Mouse (Mus musculus) CD4-positive, CD25-positive, alpha-beta regulatory T cell, adult 2 months (primary cell): ENCODE measurements around the gene Pex26.

ENCODE experiments used
- DNase-seq: peaks from one replicate; pipeline ENCODE4 v3.0.0-alpha.2; 2012; ENCODE audit warnings: low read depth, low spot score

Gene Pex26

DNA sequence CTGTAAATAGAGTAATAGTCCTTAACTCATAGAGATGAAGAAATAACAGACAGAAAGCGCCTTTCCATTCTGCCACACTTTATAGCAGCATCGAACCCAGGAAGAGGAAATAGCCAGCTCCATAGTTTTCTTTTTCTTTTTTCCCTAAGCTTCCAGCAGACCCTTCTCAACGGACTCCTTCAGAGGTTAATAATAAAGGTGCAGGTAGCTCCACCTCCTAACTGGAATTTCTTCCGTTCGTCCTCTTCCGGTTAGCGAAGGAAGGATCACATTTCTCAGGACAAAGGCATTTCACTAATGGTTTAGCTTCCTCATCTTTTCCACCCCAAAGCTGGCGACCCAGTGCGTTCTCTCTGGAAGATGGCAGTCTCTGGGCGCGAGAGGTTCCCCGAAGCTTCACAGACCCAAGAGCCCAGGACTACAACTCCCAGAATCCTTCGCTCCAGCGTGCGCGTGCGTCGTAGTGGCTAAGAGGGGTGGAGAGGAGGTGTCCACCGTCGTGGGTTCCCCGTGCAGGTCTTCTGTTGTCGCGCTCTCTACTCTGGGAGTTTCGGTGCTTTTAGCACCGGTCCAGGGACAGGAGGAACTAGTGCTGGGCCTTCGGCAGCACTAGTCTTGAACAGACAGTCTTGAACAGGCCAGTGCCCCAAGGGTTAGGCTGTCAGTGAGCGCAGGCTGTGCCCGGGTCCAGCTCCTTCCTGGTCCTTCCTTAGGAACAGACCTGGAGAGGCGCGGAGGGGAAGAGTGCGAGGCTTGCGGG, at the start of gene Pex26:
Pex26 (plus strand) TSS at position 254 of the 760 bp plus-strand sequence.
- DNase-seq, result peak; percentile 96

DNA sequence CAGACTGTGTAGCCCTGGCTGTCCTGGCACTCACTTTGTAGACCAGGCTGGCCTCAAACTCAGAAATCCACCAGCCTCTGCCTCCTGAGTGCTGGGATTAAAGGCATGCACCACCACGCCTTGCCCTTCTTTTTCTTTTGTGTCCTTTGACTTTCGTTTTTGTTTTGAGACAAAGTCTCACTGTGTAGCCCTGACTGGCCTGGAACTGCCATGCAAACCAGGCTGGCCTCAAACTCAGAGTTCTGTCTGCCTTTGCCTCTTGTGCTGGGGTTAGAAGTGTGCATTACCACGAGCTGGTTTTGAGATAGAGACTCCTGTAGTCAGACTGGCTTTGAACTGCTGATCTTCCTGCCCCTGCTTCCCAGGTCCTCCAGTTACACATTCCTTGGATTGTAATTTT, 49.2 kb upstream of the Pex26 start:
- DNase-seq, result no peak

DNA sequence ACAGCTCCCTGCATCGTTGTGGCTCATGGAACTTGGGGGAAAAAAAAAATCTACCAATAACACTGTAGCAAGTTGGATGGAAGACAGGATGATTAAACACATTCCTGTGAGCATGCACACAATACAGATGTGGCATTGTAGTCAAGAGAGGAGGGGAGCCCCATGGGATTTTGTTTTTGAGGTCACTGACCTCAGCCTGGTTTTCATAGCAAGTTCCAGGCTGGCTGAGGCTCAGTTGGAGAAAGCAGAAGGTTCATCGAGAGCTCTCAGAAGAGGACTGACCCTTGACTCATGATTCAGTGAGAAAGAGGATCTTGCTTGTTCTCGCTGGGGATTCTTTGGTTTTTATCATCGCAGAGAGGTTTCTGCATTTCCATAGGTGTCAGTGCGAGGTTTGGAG, 48.6 kb upstream of the Pex26 start:
- no peak for DNase-seq

DNA sequence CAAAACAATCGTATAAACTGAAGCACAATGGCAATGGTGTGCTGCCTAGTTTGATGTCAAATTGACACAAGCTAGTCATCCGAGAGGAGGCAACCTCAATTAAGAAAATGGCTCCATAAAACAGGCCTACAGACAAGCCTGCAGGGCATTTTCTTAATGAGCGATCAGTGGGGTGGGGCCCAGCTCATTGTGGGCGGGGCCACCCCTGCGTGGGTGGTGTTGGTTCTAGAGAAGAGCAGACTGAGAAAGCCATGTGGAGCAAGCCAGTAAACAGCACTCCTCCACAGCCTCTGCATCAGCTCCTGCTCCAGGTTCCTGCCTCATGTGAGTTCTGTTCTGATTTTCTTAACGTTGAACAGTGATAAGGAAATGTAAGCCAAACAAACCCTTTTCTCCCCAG, 46.2 kb upstream of the Pex26 start:
- peak; percentile 8 for DNase-seq

DNA sequence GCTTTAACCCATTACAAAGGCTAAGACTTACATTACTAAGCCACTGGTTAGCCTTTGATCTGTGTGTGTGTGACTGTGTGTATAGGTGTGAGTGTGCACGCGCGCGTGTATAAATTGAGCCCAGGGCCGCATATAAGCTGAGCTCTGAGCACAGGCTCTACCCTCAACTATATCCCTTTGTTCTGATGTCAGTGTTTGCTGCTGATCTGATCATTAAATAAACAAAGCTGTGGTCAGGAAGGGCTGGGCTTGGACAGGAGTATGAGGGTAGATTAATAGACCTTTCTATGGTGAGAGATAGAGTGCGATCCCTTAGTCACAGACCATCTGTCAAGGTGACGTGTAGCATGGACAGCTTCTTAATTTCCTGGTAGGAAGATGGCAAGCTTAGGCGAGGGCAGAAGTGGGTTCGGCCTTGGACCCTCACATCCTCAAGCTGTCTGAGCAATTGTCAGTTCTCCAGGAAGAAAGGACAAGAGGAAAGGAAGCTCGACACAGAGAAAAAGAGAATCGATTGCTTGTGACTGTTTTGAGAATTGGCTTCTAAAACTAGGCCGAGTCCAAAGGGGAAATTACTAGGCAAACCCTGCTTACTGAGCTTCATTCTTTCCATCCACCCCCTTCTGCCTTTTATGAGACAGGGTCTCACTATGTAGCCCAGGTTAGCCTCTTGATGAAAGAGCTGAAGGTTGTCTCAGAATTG, 45.0 kb upstream of the Pex26 start:
- no peak for DNase-seq

DNA sequence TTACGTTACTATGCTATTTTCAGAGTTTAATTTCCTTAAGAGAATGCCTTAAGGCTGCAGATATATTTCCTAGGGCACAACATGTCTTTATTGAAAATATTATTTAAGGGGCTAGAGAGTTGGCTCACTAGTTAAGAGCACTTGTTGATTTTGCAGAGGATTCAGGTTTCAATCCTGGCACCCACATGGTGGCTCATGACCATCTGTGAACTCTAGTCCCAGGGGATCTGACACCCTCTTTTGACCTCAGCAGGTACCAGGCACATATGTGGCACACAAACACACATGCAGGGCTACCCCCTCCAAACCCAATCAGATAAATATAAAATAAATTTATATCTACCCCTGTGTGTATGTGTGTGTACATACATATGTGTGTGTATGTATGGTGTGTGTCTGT, 44.2 kb upstream of the Pex26 start:
- no peak for DNase-seq

DNA sequence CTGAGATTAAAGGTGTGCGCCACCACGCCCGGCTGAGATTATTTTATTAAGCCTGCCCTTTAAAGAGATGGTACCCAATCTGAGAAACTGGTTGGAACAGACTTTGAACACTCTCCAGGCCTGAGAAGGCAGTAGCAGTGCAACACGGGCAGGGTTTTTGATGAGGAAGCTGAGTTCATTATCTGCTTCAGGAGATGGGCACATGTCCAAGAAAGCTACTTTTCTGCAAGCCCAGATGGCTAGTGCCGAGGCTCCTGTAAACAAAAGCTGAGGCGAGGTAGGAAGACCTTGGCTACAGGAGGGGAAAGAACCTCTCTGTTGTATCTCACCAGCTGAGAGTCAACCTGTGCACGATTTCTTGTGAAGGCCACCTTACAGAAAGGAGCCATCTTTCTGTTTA, 41.2 kb upstream of the Pex26 start:
- DNase-seq, result no peak

DNA sequence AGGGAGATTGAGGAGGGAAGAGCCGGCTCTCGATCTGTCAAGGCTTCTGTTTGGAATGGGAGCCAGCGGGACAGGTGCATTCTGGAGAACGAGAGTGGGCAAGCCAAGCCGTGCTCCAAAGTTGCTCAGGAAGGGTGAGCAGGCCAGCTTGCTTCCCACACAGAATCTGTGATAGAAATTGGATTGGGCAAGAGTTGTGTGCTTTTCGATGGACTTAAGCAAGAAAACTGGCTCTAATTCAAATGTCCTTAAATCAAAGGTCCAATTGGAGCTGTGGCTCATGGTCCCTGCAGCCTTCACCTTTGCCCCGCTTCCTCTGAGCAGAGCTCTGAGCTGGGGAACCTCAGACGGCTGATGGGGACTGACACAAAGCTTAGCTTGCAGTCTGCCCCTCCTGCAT, 40.0 kb upstream of the Pex26 start:
- DNase-seq, result no peak

DNA sequence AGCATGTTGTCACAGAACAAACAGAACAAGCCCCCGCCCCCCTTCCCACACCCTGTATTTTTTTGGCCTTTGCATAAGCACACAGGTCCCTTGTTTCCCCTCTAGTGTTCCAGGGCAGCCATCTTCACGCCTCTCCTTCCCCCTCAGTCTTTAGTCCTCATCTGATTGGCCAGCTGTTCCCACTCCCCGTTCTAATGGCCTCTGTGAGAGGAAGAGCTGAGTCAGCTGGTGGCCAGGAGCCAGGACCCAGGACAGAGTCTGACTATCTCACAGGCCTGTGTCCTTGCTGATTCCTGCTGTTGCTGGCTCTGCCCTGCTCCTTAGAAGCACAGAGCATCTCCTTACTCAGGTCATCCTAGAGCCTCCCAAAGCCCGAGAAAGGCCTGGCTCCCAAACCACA, 39.4 kb upstream of the Pex26 start:
- DNase-seq, result no peak

DNA sequence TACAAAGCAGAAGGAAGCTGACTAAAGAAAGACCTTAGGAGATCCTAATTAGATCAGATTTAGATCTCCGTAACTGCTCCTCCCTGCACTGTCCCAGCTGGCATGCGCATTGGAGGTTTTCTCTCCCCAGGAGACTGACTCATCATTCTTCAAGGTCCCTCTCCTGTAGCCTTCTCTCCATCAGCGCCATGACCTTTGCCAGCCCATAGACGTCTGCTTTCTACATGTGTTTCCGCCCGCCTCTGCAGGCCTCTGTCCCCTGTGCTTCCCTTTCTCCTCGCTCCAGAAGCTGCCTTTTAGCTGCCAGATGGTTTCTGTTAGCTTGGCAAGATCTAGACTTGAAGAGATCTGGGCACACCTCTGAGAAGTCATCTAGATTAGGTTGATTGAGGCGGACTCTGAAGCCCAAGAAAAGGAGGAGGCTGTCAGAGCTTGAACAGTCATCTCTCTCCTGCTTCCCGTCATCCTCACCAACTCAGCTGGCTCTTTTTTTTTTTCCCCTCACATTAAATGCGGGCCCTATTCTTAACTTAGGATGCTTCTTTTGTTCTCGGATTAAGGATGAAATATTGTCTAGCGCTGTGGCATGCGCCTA, 38.4 kb upstream of the Pex26 start:
- no peak for DNase-seq

DNA sequence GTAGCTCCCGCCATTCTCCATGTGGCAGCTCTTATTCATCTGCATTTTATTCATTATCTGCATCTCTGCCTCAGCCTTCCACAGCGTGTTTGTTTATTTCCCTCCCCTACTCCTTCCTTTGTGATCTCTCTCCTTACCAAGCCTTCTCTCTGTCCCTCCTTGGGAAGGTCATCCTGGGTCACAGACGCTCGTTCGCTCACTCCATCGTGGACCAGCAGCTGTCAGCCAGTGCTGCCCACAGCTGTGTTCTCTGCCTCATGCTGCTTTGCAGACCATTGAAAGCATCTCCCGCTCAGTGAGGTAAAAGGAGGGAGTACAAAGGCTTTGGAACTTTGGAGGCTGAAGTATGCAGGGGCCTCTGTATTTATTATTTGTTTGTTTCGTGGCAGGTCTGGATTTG, 37.6 kb upstream of the Pex26 start:
- no peak for DNase-seq

DNA sequence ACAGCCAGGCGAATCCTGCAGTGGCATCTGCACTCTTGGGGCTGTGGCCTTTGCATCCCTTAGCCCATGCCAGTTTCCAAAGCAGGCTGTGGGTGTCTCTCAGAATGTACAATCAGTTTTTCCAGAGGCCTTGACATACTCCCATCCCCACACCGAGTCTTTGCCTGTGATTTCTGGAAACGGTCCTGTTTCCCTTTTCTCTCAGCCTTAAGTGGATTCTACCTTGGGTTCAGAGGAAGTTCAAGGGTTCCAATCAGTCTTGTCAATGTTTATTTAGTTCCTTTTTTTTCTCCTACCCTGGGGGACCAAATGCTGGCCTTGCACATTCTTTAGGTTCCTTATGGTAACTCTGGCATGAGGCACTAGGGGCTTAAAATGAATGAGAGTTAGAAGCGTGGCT, 36.7 kb upstream of the Pex26 start:
- no peak for DNase-seq

DNA sequence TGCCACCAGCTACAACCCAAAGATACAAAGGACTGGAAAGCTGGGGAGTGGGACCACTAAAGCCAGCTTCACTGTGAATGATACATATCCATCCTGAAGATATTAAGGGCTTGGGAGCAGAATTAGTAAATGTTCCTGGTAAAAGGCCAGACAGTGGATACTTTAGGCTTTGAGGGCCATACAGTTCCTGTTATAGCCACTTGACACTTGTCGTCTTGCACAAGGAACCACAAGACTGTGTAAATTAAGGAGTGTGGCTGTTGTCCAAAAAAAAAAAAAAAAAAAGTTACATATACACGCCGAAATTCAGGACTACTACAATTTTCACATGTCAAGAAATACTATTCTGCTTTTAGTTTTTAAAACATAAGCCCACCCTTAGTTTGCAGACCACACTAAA, 35.1 kb upstream of the Pex26 start:
- DNase-seq, result no peak

DNA sequence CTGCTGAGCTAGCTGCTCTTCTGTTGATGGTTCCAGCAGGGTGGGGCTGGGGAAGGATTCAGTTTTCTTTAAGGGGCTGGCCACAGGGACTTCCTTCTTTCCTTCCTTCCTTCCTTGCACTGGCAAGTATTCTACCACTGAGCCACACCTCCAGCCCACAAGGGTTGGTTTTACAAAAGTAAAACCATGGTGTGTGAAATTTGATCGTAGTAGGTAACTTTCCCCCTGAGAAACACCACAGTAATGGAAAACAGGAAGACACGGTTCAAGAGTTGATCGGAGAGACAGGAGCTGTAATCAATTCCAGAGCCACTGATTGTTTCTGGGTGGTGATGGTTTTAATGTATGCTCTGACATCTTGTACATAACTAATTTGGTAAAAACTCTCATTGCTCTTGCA, 34.0 kb upstream of the Pex26 start:
- no peak for DNase-seq

DNA sequence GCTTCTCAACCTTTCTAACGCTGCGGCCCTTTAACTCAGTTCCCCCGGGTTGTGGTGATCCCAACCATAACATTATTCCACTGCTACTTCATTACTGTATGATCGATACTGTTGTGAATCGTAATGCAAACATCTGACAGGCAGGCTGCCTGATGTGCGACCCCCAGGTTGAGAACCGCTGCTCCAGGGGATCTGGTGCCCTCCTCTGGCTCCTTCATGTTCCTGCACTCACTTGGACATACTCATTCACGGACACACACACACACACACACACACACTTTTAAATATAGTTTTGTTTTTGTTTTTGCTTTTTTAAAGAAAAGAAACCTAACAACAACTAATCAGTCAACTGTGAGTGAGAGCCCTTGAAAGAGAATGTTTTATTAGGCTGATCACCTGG, 33.3 kb upstream of the Pex26 start:
- DNase-seq, result no peak

DNA sequence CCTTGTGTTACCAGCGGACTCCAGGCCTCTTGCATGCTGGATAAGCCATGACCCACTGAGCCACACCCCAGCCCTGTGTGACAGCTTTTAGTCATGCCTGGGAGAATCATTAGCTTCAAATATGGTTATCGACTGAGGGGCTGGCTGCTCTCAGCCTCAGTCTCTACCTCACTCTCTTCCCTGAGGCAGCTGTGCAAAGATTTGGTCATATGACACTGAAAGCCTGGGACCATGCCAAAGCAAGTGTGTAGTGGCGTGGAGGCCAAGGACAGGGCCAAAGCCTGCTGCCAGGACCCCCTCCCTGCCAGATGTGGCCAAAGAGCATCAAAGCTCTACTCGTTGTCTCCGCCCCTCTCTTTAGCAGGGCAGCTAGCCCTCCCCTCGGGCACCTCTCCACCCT, 31.7 kb upstream of the Pex26 start:
- DNase-seq, result no peak

DNA sequence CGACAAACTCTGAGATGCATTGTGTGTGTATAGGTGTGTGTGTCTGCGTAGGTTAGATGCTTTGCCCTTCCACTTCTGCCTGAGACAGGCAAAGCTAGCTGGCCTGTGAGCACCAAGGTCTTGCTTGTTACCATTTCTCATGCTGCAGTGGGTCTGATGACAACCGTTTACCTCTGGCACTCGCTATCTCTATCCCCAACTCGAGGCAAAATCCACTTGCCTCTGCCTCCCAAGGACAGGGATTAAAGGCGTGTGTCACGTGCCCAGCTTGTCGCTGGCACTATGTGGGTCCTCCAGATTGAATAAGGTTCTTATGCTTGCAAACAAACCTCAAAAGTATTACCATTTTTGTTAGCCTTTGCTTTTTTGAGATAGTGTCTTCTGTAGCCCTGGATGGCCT, 30.3 kb upstream of the Pex26 start:
- no peak for DNase-seq

DNA sequence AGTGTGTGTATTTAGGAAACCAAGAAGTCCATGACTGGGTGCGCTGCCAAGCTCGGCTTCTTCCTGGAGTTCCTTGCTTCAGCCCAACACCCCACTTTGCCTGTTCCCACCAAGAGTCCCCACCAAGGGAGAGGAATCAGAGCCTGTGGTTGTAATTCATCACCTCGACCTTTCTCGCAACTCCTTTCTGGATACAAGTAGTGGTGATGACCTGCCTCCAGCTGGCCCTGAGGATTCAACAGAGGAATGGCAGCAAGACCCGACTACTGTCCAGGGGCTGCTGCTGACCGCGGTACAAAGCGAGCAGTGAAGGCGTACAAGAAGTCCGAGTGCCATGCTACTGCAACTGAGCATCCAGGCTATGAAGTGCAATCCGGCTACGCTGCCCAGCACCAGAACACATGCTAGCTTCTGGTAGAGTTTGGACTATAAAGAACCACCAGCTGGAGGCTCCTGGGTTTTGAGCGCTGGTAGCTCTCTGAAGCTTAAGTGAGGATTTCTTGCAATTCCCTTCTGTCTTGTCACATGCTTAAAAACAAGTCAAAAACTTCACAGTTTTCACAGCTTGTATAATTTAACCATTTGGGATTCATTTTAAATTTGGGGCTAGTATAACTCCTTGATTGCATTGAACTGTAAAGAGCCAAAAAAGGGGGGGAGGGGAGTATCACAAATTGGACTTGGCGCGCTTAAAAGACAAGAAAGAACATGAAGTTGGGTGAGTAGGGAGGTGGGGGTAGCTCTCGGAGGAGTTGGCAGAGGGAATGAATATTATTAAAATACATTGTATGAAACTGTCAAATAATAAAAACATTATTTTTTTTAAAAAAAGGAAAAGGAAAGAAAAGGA, 28.8 kb upstream of the Pex26 start:
- DNase-seq, result no peak

DNA sequence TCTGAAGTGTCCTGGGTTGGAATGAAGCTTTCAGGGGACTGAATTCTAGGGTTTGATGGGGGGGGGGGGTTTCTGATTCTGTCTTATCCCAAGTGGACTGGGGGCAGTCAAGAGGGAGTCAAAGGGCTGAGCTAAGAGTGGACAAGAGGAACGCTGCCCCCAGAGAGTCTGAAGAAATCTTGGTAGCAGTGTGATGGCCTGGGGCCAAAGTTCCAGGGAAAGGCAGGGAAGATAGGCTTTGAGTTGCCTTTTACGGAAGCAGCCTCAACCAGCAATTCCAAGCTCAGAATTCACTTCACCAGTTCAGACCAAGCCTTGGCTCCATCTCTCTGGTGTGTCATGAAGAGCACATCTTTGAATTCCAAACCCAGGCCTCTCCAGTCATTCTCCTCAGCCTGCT, 27.4 kb upstream of the Pex26 start:
- DNase-seq, result no peak

DNA sequence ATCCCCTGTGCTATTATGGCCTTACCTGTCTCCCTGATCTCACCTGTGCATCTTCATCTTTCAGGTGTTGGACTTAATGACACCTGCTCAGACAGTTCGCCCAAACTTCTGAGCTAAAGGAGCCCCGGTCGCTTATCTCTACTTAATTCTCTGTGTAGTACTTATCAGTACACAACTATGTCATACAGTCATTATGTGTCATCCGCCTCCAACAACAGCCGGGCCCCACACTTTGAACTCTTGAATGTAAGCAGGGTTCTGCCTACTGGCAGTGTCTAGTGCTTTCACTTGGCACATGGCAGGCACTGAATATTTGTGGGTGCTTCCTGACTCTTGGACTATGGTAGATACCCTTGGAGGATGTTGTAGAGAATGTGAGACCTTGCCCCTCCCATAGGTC, 23.9 kb upstream of the Pex26 start:
- DNase-seq, result no peak

DNA sequence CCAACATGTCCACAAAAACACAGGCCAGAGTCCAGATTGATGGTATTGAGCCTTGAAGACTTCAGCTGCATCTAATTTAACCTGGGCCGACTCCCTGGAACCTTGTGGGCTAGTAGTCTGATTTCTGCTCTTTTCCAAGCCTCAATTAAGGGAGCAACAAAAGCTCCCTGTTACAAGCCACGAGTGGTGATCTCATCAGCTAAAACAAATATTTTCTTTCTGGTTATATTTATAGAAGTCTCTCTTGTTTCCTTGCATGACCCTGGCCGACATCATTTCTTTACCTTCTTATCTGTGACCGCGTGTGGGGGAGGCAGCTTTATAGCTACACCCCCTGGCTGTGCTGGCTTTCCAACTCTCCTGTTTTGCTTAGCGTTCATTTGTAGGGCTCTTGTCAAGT, 23.3 kb upstream of the Pex26 start:
- DNase-seq, result no peak

DNA sequence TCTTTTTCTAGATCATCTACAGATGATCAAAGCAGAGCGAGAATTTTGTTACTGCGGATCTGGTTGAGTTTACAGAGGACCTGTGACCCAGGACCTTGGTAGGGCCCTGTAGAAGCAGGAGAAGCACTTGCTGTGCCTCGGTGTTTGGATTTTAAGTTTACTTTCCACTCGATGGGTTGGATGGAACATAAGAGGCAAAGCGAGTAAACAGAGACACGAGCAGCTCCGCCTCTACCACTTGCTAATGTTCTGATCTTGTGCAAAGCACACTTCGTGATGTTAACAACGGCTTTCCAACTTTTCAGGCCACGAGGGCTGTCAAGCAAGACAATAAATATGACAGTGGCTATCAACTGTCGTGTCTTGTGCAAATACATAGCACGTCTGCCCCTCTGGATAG, 20.9 kb upstream of the Pex26 start:
- no peak for DNase-seq
